Mouse (Mus musculus) erythroblast, embryonic 14.5 days (primary cell): ENCODE data around the gene Hspb8.

Source experiments
- GATA1 ChIP-seq: IDR thresholded peaks from 2 replicates; pipeline ENCODE4 v1.6.1; 2012; ENCODE audit warnings: low read length, inconsistent platforms, mixed read lengths
- TAL1 ChIP-seq: IDR thresholded peaks from 3 replicates; pipeline ENCODE4 v1.6.1; 2012; ENCODE audit warnings: low read length, inconsistent platforms, mixed read lengths

DNA sequence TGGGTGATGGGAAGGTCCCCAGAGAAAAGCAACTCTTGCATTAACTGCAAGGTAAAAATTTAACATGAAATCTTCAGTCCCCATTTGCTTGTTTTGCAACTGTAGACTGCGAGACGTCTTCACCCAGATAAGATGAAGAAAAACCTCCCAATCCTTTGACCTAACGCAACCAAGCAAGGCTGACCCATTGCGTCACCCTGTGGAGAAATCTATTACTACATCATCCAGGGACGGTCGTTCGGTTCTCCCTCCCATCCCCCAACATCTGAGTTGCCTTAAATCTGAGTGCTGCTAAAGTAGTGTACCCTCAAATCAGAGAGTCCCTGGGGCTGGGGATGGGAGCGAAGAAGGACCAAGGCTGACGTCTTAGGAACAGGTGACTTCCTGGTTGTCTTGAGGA, 13.7 kb downstream of the Hspb8 start:
- TF ChIP-seq GATA1 (no peak), TAL1 (no peak)
